Mouse (Mus musculus): ENCODE measurements around the gene Zyx.

The Zyx gene

GRCm38 (mm10) chr6:42350021-42350967, 864 bp downstream of the Zyx start:
- DNase-seq (ENCODE audit: low read depth, low spot score), result peak; percentile 64

GRCm38 (mm10) chr6:42350968-42351775, 1.7 kb downstream of the Zyx start:
- DNase-seq (ENCODE audit: low read depth, low spot score), result no peak

- DNase-seq (ENCODE audit: low read depth, low spot score), result no peak
Observed at GRCm38 (mm10) chr6:42351776-42352485, 2.5 kb downstream of the Zyx start.

- DNase-seq (ENCODE audit: low read depth, low spot score), result no peak
Observed at GRCm38 (mm10) chr6:42352486-42352846, 3.0 kb downstream of the Zyx start.

GRCm38 (mm10) chr6:42353180-42353579, 3.8 kb downstream of the Zyx start:
- DNase-seq (ENCODE audit: low read depth, low spot score), result no peak

GRCm38 (mm10) chr6:42354076-42355019, 4.9 kb downstream of the Zyx start:
- DNase-seq (ENCODE audit: low read depth, low spot score), result no peak

GRCm38 (mm10) chr6:42355366-42355765, 5.9 kb downstream of the Zyx start:
- DNase-seq (ENCODE audit: low read depth, low spot score), result no peak

GRCm38 (mm10) chr6:42355794-42356600, 6.6 kb downstream of the Zyx start:
- no peak for DNase-seq (ENCODE audit: low read depth, low spot score)

GRCm38 (mm10) chr6:42356913-42357312, 7.5 kb downstream of the Zyx start:
- DNase-seq (ENCODE audit: low read depth, low spot score), result no peak

- DNase-seq (ENCODE audit: low read depth, low spot score), result no peak
Observed at GRCm38 (mm10) chr6:42357901-42358300, 8.5 kb downstream of the Zyx start.

GRCm38 (mm10) chr6:42358901-42359300, 9.5 kb downstream of the Zyx start:
- no peak for DNase-seq (ENCODE audit: low read depth, low spot score)

GRCm38 (mm10) chr6:42359364-42360147, 10.1 kb downstream of the Zyx start:
- DNase-seq (ENCODE audit: low read depth, low spot score), result no peak

GRCm38 (mm10) chr6:42360231-42360840, 10.9 kb downstream of the Zyx start:
- DNase-seq (ENCODE audit: low read depth, low spot score), result no peak

GRCm38 (mm10) chr6:42361041-42361895, 11.8 kb downstream of the Zyx start:
- DNase-seq (ENCODE audit: low read depth, low spot score), result no peak

GRCm38 (mm10) chr6:42362074-42362473, 12.6 kb downstream of the Zyx start:
- DNase-seq (ENCODE audit: low read depth, low spot score), result no peak

- DNase-seq (ENCODE audit: low read depth, low spot score), result no peak
Observed at GRCm38 (mm10) chr6:42362497-42362896, 13.1 kb downstream of the Zyx start.

- no peak for DNase-seq (ENCODE audit: low read depth, low spot score)
Observed at GRCm38 (mm10) chr6:42362974-42363373, 13.5 kb downstream of the Zyx start.

- no peak for DNase-seq (ENCODE audit: low read depth, low spot score)
Observed at GRCm38 (mm10) chr6:42364066-42364465, 14.6 kb downstream of the Zyx start.
